Mouse (Mus musculus) MEL (cell line): ENCODE measurements around the gene Usp37. TPM values are rescaled to one million over a fixed set of nuclear protein-coding genes. Genes with fewer than 3 reads are reported as not detected.

Experiments used
- DNase-seq: peaks from one replicate; pipeline ENCODE4 v3.0.0; 2011; ENCODE audit warnings: low read depth, low spot score
- H3K27ac ChIP-seq: 2 replicates; pipeline ENCODE4 v1.5.1; 2012; ENCODE audit warnings: low read depth, mild to moderate bottlenecking, control low read depth, low read length, moderate library complexity; ENCODE audit not compliant: control insufficient read depth
- H3K27me3 ChIP-seq, 2 experiments: fragments of 150-350 bp in 1 of 2; sonication (generic) in 1 of 2; 2 replicates each; pipeline ENCODE4 v1.6.1; 2012; ENCODE audit warnings: low read length in 2 of 2, mild to moderate bottlenecking in 2 of 2, improper control_type of control experiment in 1 of 2, moderate library complexity in 1 of 2; ENCODE audit not compliant: insufficient read depth in 2 of 2, control insufficient read depth in 1 of 2
- H3K36me3 ChIP-seq, 2 experiments: 2 replicates each; pipeline ENCODE4 v1.6.1; 2012 to 2014; ENCODE audit warnings: low read length in 2 of 2, improper control_type of control experiment in 1 of 2, inconsistent platforms in 1 of 2, mild to moderate bottlenecking in 1 of 2; ENCODE audit not compliant: insufficient read depth in 2 of 2, control insufficient read depth in 1 of 2
- H3K4me1 ChIP-seq, 2 experiments: fragments of 150-350 bp in 1 of 2; sonication (generic) in 1 of 2; 2 replicates each; pipeline ENCODE4 v1.6.1; 2012; ENCODE audit warnings: low read length in 2 of 2, improper control_type of control experiment in 1 of 2, mild to moderate bottlenecking in 1 of 2; ENCODE audit not compliant: insufficient read depth in 2 of 2, control insufficient read depth in 1 of 2
- H3K4me3 ChIP-seq, 2 experiments: fragments of 150-350 bp in 1 of 2; sonication (generic) in 1 of 2; 2 replicates each; pipeline ENCODE4 v1.5.1; 2012; ENCODE audit warnings: low read depth in 2 of 2, low read length in 2 of 2, mild to moderate bottlenecking in 2 of 2, moderate library complexity in 2 of 2, control low read depth in 1 of 2, improper control_type of control experiment in 1 of 2; ENCODE audit not compliant: control insufficient read depth in 1 of 2, insufficient read depth in 1 of 2
- H3K79me2 ChIP-seq: 2 replicates; pipeline ENCODE4 v1.6.1; 2012; ENCODE audit warnings: mild to moderate bottlenecking, low read length, moderate library complexity; ENCODE audit not compliant: control insufficient read depth, poor library complexity, insufficient read depth
- H3K9ac ChIP-seq: 2 replicates; pipeline ENCODE4 v1.6.1; 2012; ENCODE audit warnings: low read depth, mild to moderate bottlenecking, control low read depth, low read length, moderate library complexity; ENCODE audit not compliant: control insufficient read depth, poor library complexity, severe bottlenecking
- H3K9me3 ChIP-seq: fragments of 150-350 bp; sonication (generic); replicated peaks from 2 replicates; pipeline ENCODE4 v1.6.1; 2012; ENCODE audit warnings: mild to moderate bottlenecking, low read length, improper control_type of control experiment, moderate library complexity; ENCODE audit not compliant: insufficient read depth
- CHD1 ChIP-seq: IDR thresholded peaks from 2 replicates; pipeline ENCODE4 v1.6.1; 2012; ENCODE audit warnings: low read depth, mild to moderate bottlenecking, inconsistent platforms, low read length, improper control_type of control experiment
- CHD2 ChIP-seq: IDR thresholded peaks from 2 replicates; pipeline ENCODE4 v1.6.1; 2011; ENCODE audit warnings: low read length, improper control_type of control experiment
- CTCF ChIP-seq, 3 experiments: IDR thresholded peaks in 2 of 3; conservative IDR thresholded peaks in 1 of 3; 2 replicates each; pipeline ENCODE4 v1.5.1; 2011 to 2012; ENCODE audit warnings: low read length in 3 of 3, low read depth in 2 of 3, mild to moderate bottlenecking in 2 of 3, improper control_type of control experiment in 1 of 3, inconsistent platforms in 1 of 3, mixed read lengths in 1 of 3, moderate library complexity in 1 of 3; ENCODE audit not compliant: control insufficient read depth in 1 of 3, insufficient read depth in 1 of 3, poor library complexity in 1 of 3, severe bottlenecking in 1 of 3
- ELF1 ChIP-seq: IDR thresholded peaks from 2 replicates; pipeline ENCODE4 v1.6.1; 2014; ENCODE audit warnings: low read depth, mild to moderate bottlenecking, inconsistent platforms, low read length, improper control_type of control experiment, moderate library complexity
- EP300 ChIP-seq, 2 experiments: IDR thresholded peaks; 2 replicates each; pipeline ENCODE4 v1.6.1; 2011; ENCODE audit warnings: improper control_type of control experiment in 2 of 2, low read length in 2 of 2, low read depth in 1 of 2, mild to moderate bottlenecking in 1 of 2
- ETS1 ChIP-seq: IDR thresholded peaks from 2 replicates; pipeline ENCODE4 v1.6.1; 2012; ENCODE audit warnings: low read depth, mild to moderate bottlenecking, inconsistent platforms, low read length, improper control_type of control experiment, moderate library complexity
- GABPA ChIP-seq: IDR thresholded peaks from 2 replicates; pipeline ENCODE4 v1.6.1; 2012; ENCODE audit warnings: low read depth, mild to moderate bottlenecking, inconsistent platforms, low read length, improper control_type of control experiment, moderate library complexity
- GATA1 ChIP-seq: IDR thresholded peaks from 2 replicates; pipeline ENCODE4 v1.6.1; 2011; ENCODE audit warnings: low read depth, low read length, improper control_type of control experiment
- HCFC1 ChIP-seq: IDR thresholded peaks from 2 replicates; pipeline ENCODE4 v1.6.1; 2012; ENCODE audit warnings: low read depth, mild to moderate bottlenecking, inconsistent platforms, low read length, improper control_type of control experiment, moderate library complexity
- KAT2A ChIP-seq: conservative IDR thresholded peaks from 2 replicates; pipeline ENCODE4 v1.6.1; 2012; ENCODE audit warnings: low read depth, low read length, improper control_type of control experiment, inconsistent platforms
- MAX ChIP-seq: IDR thresholded peaks from 2 replicates; pipeline ENCODE4 v1.6.1; 2011; ENCODE audit warnings: low read length, improper control_type of control experiment
- MAZ ChIP-seq: IDR thresholded peaks from 2 replicates; pipeline ENCODE4 v1.6.1; 2012; ENCODE audit warnings: low read depth, mild to moderate bottlenecking, inconsistent platforms, low read length, improper control_type of control experiment
- MXI1 ChIP-seq: IDR thresholded peaks from 2 replicates; pipeline ENCODE4 v1.6.1; 2011; ENCODE audit warnings: mild to moderate bottlenecking, low read depth, low read length, improper control_type of control experiment
- NELFE ChIP-seq: IDR thresholded peaks from 2 replicates; pipeline ENCODE4 v1.6.1; 2011; ENCODE audit warnings: low read depth, low read length, improper control_type of control experiment
- POLR2A ChIP-seq, 2 experiments: IDR thresholded peaks; 2 replicates each; pipeline ENCODE4 v1.6.1; 2011 to 2012; ENCODE audit warnings: low read length in 2 of 2, mild to moderate bottlenecking in 2 of 2, control low read depth in 1 of 2, improper control_type of control experiment in 1 of 2, low read depth in 1 of 2, moderate library complexity in 1 of 2; ENCODE audit not compliant: control insufficient read depth in 1 of 2, insufficient read depth in 1 of 2, poor library complexity in 1 of 2
- RAD21 ChIP-seq: IDR thresholded peaks from 2 replicates; pipeline ENCODE4 v1.6.1; 2011; ENCODE audit warnings: mild to moderate bottlenecking, low read depth, low read length, improper control_type of control experiment
- RCOR1 ChIP-seq: IDR thresholded peaks from 2 replicates; pipeline ENCODE4 v1.6.1; 2012; ENCODE audit warnings: low read depth, mild to moderate bottlenecking, inconsistent platforms, low read length, improper control_type of control experiment
- SIN3A ChIP-seq: IDR thresholded peaks from 2 replicates; pipeline ENCODE4 v1.6.1; 2012; ENCODE audit warnings: low read length, improper control_type of control experiment, inconsistent platforms
- SMC3 ChIP-seq: IDR thresholded peaks from 2 replicates; pipeline ENCODE4 v1.6.1; 2011; ENCODE audit warnings: low read depth, low read length, improper control_type of control experiment
- TBP ChIP-seq: IDR thresholded peaks from 2 replicates; pipeline ENCODE4 v1.8.0; 2011; ENCODE audit warnings: low read depth, low read length, improper control_type of control experiment
- UBTF ChIP-seq: IDR thresholded peaks from 2 replicates; pipeline ENCODE4 v1.6.1; 2012; ENCODE audit warnings: low read depth, mild to moderate bottlenecking, inconsistent platforms, low read length, improper control_type of control experiment, moderate library complexity, borderline replicate concordance; ENCODE audit not compliant: insufficient read depth
- USF1 ChIP-seq: IDR thresholded peaks from 2 replicates; pipeline ENCODE4 v1.6.1; 2014; ENCODE audit warnings: low read depth, mild to moderate bottlenecking, inconsistent platforms, low read length, improper control_type of control experiment, moderate library complexity
- USF2 ChIP-seq, 2 experiments: IDR thresholded peaks; 2 replicates each; pipeline ENCODE4 v1.6.1; 2011 to 2012; ENCODE audit warnings: improper control_type of control experiment in 2 of 2, low read length in 2 of 2, borderline replicate concordance in 1 of 2, inconsistent platforms in 1 of 2, low read depth in 1 of 2, mild to moderate bottlenecking in 1 of 2; ENCODE audit not compliant: insufficient read depth in 1 of 2
- ZC3H11A ChIP-seq: IDR thresholded peaks from 2 replicates; pipeline ENCODE4 v1.6.1; 2012; ENCODE audit warnings: low read depth, mild to moderate bottlenecking, inconsistent platforms, low read length, improper control_type of control experiment
- ZKSCAN1 ChIP-seq: IDR thresholded peaks from 2 replicates; pipeline ENCODE4 v1.6.1; 2012; ENCODE audit warnings: low read depth, mild to moderate bottlenecking, inconsistent platforms, low read length, improper control_type of control experiment, moderate library complexity
- ZMIZ1 ChIP-seq: IDR thresholded peaks from 2 replicates; pipeline ENCODE4 v1.6.1; 2012; ENCODE audit warnings: low read depth, mild to moderate bottlenecking, inconsistent platforms, low read length, improper control_type of control experiment, moderate library complexity
- polyA plus RNA-seq, 2 experiments: library from polyadenylated mRNA; stranded (reverse) in 1 of 2; unstranded in 1 of 2; fragments of >175 nt in 1 of 2; fragments of >200 nt in 1 of 2; gene quantifications; 2 replicates each; pipeline versions ENCODE4 v1.2.1 to v1.2.4; 2012; ENCODE audit warnings: low replicate concordance in 2 of 2, low read depth in 1 of 2; ENCODE audit not compliant: insufficient read length in 2 of 2, insufficient read depth in 1 of 2, missing spikeins in 1 of 2
- total RNA-seq: library from RNA; depleted of rRNA; stranded (reverse); fragments of 300-350 nt; gene quantifications from 2 replicates; pipeline ENCODE4 v1.2.3, GENCODE M21; 2012

Usp37 gene
- total and polyA plus RNA-seq, 3 experiments, result 17.8 to 77.6 (median 24.0) TPM

DNA sequence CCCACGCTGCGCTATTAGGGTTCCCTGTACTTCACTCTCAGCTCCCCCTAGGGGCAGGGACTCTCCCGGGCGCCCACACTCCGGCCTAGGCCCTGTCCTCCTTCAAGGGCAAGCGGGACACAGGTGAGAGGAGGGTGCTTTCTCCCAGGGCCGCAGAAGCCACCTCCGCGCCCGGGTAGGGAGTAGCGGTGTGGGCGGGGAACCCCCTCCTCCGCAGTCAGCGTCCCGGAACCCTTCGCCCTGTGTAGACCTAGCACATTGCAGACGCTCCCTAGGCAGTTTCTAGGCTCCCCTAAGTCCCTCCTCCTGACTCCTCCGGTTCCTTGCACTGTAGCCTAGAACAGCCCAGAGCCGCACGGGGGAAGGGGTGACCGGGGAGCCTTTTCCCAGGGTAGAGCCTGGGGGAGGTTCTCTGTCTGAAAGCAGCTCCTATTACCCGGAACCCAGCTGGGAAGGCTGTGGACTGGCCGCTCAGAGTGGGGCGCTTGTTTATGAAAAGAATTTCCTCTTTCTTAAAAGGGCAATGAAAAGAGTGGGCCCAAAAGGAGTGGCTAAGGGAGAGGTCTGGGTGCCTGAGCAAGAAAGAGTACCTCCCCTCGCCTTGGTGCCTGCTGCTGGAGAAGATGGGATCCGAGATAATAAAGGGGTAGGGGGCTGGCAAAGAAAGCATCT lies 157.2 kb downstream of the Usp37 start:
- peak overlapping the region; percentile 96 for H3K27ac ChIP-seq
- H3K4me3 ChIP-seq, result peak overlapping the region; percentile 65 to 79
- H3K9ac ChIP-seq, result peak overlapping the region; percentile 90
- peaks cover 2% of the 10 kb centered on the region for H3K79me2 ChIP-seq
- peaks cover 0 to 12% of the 10 kb centered on the region in 2 experiments; a peak in 3 of 4 replicates for H3K4me1 ChIP-seq
- TF ChIP-seq RAD21 (no peak; the same call in 1 of the 2 replicates), SMC3 (no peak; the same call in 1 of the 2 replicates), POLR2A (IDR thresholded peaks at IDR 0.05; ENCODE audit: control insufficient read depth in 1 of 2, insufficient read depth in 1 of 2, low read depth in 1 of 2, low read length in 2 of 2, poor library complexity in 1 of 2) (peak; percentile 17 to 67; a peak in 3 of 4 replicates), NELFE (0 out of 2 replicates have a peak, but pooled peaks have one; percentile 26), ZMIZ1 (no peak), MAX (no peak), GATA1 (peak; percentile 69), USF2 (IDR thresholded peaks at IDR 0.05; ENCODE audit: borderline replicate concordance in 1 of 2, insufficient read depth in 1 of 2, low read depth in 1 of 2, low read length in 2 of 2) (no peak), MAZ (peak; percentile 98), CHD1 (no peak), TBP (0 out of 2 replicates have a peak, but pooled peaks have one; percentile 39), ETS1 (peak; percentile 39; the same call in 1 of the 2 replicates), MXI1 (peak; percentile 82), CTCF (IDR thresholded peaks at IDR 0.05 in 2 of 3, conservative IDR thresholded peaks at IDR 0.05 in 1 of 3; ENCODE audit: control insufficient read depth in 1 of 3, insufficient read depth in 1 of 3, low read depth in 2 of 3, low read length in 3 of 3, poor library complexity in 1 of 3, severe bottlenecking in 1 of 3) (peak; percentile 34 to 58 (median 56); a peak in 5 of 6 replicates), EP300 (IDR thresholded peaks at IDR 0.05; ENCODE audit: low read depth in 1 of 2, low read length in 2 of 2) (peak in 1 of 2 experiments; percentile 63; a peak in 2 of 4 replicates), USF1 (peak; percentile 15; the same call in 1 of the 2 replicates), ELF1 (peak; percentile 72), GABPA (no peak), ZC3H11A (peak; percentile 62), UBTF (peak; percentile 92; the same call in 1 of the 2 replicates), HCFC1 (peak; percentile 84), KAT2A (no peak; the same call in 1 of the 2 replicates), ZKSCAN1 (no peak), SIN3A (peak; percentile 99), RCOR1 (peak; percentile 82; the same call in 1 of the 2 replicates), CHD2 (no peak)
- peaks cover 0 to 10% of the 10 kb centered on the region in 2 experiments; a peak in 2 of 4 replicates for H3K36me3 ChIP-seq
- DNase-seq, result peak; percentile 98
- no peaks in the 10 kb centered on the region for H3K27me3 ChIP-seq
- no peaks in the 10 kb centered on the region for H3K9me3 ChIP-seq
